Mouse (Mus musculus): ENCODE results near the gene Arl15.
A peak's percentile ranks its signal among the peaks of the same experiment; 100 is the strongest.

The Arl15 gene

DNA sequence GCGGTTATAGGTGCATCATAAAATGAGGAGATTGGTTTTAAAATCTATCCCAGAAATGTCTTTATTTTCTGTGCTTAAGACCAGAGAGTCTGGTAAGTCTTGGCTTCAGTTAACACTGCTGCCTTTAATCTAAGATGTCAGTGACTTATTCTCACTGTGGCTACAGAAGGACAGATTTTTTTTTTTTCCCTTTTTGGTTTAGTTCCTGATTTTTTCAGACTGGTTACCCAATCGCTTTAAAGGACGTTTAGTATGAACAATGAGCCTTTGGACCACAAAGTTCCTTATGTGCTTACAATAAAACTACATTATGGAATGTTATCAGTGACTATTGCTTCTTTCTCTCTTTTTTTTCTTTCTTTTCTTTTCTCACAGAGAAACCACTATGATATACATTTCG is 81.4 kb downstream of the Arl15 start:
- no peak for DNase-seq

DNA sequence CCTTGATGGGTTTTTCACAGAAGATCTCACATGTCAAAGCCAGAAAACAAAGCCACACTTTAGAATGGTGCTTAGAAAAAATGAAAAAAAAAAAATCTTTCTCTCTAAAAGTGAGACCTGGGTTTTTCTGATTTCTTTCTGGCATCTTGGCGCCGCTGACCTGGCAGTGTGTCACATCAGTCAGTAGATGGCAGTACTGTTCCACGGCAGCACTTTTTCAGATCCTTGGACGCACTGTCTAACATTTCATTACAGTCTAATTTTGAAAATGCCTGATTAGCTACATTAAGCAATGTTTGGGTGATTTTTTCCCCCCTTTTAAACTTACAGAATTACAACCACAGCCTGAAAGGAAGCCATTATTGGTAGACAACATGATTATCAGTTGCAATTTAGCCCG is 83.1 kb downstream of the Arl15 start:
- peak; percentile 61 for DNase-seq

DNA sequence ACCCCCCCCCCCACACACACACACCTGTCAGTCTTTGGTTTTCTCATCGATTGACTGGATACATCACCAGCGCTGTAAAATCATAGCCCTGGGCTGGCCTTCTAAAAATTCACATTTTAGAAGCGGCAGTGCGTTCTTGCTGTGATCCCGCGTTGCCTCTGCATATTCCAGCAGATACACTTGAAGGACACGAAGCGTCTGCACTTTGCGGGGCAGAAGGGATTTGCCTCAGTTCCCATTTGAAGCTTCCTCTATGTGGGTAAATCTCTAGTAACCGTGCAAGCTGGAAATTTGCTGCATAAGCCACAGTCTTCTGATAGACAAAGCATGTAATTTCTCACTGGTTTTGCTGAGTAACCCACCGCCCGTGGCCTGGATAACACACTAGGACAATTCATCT is 84.3 kb downstream of the Arl15 start:
- DNase-seq = no peak

DNA sequence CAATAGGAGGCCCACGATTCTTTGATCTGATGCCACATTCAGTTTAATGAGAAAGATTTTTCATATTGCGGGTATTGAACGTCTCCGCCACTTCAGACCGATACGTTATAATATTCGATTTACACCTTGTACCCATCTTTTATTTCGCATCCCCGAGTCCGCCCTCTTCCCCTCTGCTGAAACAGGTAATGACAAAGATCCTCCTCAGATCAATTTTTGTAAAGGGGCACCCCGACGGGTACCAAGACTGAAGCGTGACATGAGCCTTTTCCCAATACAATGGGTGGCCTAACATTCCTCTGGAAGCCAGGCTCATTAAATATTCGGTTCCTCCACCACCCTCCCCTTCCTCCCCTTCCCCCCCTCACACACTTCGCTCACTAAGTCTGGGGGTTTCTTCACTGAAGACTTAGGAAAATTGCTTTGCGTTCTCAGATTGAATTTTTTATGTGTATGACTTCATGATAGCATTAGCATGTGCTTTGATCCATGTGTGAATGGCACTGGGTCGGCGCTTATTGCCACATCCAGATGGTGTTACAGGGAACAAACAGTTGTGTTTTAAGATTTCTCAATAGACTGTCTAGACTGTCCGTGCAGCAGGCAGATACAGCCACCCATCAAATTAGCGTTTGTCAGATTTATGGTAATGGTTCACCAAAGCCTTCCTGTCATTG is 85.5 kb downstream of the Arl15 start:
- DNase-seq = no peak

DNA sequence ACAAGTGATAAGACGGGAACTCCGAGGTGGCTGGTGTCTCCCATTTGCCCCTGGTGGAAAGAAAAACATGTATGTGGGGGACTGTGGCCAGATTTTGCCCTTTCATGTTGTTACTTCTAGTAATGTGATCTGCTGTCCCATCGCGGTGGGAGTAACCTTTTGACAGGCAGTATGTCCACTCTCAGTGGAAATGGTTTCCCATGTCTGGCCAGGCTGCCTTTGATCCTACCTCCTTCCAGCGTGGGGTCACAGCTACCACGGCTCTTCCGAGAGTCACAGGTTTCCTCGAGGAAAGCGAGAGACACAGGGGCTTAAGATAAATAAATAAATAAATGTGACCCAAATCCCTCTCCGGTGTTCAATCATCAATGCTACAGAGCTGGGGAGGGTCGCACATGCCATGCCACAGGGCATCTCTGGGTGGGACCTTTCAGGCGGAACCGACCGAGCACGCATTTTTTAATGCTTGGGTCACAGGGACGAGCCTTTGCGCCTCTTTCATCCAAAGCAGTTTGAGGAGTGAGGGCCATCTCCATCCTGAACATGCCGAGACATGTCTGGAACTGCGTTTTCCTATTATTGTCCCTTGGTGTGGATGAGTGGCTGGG is 86.4 kb downstream of the Arl15 start:
- DNase-seq = no peak

DNA sequence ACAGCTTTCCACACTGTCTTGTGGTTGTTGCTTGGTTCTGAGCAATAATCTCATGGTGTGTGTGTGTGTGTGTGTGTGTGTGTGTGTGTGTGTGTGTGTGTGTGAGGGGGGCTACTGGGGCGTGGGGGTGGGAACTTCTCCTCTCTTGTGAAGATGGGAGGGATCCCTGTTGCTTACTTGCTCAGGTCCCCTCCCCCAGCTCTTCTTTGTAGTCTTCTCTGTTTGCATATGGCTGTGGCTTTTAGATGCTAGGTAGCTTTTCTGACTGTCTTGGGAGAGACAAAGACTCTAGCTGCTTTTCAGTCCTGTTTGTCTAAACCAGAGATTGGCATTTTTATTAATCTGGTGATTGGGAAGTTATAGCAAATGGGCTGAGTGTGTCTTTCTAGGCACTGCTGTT is 88.7 kb downstream of the Arl15 start:
- no peak for DNase-seq

DNA sequence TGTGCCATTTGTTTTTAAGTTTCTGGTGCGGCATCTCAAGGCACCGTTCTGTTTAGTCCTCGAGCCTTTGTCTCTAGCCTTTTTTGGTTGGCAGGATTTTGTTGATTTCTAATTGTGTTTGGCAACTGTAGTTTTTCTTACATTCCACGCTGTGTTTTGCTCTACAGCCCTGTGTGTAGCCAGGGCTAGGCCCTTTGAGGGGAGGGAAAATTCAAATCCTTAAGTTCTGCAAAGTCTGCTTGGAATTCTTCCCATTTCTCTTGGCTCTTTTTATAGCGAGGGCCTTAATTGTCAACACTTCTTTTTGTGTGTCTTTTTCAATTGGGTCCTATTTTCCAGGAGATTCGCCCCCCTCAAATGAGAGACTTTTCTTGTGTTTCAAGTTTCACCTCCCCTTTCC is 92.8 kb downstream of the Arl15 start:
- no peak for DNase-seq

DNA sequence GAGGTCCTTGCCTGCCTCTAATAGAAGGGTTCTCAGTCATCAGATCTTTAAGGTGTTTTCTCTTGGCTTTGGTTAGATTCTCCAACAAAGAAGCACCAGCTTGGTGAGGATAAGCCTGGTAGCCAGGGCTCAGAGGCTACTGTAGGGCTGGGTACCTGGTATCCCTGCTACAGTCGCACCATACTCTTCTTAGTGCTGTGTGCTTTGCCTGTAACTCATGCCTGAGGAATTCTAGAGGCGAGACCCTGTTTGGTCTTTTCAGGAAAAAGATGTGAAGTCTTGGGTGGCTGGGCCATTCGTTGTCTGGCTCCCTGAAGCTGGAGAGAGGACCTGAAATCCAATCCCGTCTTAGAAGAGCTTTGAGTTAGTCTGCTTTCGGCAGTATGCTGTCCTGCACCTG is 93.8 kb downstream of the Arl15 start:
- no peak for DNase-seq

DNA sequence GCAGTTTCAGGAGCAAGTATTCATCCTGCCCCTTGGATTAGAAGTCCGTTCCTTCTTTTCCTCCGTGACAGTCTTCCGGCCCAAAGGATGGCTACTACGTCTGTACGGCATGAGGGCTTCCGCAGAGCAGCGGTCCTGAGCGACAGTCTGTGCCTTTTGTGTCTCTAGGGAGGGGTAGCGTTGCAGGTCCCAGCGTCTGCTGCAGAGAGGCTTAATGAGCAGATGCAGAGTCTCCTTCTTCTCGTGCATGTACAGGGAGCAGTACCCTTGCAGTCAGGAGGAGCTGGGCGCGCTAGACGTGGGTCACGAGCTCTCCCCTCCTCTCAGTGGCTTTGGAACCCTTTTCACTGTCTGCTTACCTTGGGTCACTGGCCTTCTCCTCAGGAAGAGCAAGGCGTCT is 94.4 kb downstream of the Arl15 start:
- no peak for DNase-seq

DNA sequence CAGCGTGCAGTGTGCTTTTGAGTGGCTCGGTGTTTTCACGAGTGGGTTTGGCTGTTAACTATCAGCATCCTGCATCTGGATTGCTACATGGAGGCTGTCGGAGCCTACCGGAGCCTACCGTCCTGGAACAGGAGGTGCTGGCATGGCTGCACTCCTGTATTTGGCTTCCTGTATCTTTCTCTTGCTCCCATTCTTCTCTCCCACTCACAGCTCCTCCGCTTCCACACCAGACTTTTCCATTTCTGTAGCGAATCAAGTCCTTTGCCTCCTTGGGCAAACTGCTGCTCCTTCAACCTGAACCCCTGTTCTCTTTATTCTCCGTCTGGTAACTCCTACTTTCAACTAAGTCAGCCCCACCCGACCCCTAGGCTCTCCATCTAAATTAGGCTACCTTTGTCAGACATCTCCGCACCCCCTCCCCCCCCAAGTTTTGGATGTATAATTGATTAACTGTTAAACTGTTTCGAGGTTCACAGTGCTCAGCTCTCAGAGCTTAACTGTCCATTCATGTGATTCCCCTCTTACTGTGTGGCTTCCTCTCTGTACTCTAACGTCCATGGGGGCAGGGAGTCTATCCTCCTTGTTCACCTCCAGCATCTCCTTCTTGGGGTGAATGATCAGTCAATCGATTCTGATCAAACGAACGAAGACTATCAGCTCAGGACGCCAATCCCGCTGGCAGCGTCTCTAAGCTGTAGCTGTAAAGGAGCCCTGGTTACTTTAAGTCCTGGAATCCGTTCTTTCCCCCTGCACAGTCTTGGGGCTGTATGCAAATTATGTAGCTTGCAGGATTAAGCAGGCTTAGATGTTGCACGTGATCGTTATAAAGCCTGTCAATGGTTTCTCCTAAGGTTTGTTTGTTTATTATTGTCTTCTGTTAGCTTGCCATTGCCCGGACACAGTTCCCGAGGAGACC is 95.1 kb downstream of the Arl15 start:
- no peak for DNase-seq

DNA sequence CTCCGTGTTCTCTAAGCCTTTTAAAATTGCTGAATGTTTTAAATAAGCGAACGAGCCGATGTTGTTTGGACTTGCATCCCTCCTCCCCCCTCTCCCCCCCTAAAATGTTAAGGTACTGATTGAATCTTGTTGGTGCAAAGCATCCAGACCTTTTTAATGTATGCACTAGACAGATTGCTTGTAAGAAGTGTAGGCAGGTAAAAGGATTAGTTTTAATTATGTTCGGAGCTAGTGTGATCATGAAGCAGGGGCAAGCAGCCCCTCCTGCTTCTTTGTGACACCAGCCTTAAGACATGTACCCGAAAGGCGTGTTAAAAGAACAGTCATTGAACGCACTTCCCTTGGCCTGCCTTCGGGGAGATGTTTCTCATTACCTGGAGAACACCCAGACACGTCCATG is 102.4 kb downstream of the Arl15 start:
- no peak for DNase-seq

DNA sequence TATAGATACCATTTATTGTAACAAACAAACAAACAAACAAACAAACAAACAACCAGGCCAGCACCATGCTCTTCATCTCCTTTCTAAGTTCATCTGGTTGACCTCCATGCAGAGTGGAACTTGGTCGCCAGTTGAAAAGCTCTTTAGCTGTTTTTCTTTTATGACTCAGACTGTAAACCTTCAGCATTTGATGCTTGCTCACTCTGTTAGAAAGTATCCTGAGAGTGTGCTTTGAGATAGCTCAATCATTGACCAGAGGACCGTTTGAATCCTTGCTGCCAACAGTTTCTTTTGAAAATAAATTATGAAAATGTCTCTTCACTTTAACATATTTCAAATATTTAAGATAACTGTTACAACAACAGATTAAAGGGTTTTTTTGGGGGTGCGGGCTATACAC is 103.2 kb downstream of the Arl15 start:
- DNase-seq = no peak

DNA sequence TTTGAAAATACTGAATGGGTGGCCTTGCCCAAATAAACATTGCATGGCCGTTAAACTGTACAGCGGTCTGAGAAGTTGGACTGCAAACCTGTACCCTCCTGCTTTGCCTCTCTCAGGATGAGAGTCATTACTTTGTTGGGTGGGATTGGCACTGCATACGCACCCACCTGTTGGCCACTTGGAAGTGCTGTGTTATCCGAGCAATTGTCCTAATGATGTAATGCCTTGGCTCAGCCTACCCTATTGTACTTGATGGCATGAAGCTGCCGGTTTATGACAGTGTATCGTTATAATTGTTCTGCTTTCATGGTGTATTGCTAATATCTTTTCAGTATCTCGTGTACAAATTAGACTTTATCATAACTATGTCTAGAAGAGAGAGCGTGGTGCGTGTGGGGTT is 103.6 kb downstream of the Arl15 start:
- DNase-seq = no peak

DNA sequence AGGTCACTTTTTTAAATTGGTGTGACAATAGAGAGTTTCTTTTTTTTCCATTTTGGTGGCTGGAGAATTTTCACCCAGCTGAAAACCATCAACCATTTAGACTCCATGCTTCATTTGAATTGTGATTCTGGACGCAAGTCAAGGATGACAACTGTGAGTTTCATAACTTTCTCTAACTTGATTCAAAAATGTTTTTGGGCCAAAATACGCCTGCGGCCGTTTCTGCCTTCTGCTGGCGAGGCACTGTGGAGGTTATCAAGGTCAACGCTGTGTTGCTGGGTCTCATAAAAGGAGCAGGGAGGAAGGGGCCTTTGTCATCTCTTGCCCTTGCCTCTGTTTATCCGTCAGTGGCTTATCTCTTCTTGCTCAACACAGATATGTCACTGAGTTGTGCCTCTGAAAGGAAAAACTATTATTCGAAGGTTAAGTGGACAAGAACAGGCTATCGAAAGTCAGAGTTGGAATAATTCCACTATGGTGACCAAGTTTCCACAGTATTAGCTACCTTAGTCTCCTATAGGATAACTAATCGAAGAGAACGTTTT is 106.8 kb downstream of the Arl15 start:
- peak; percentile 26 for DNase-seq

DNA sequence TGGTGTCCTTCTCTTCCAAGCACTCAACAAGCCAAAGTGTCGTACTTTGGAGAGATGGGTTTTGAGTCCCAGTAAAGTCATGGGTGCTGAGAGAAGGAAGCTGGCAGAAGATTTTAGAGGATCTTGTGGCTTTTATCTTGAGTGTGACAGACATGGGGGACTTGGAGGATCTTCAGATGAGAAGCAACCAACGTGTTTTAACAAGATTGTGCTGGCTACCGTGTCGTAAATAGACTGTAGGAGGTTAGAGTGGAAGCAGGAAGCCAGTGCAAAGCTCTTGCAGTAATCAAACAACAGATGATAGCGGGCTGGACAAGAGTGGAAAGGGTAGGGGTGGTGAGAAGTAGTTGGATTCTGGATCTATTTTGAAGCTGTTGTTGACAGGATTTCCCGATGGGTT is 109.0 kb downstream of the Arl15 start:
- no peak for DNase-seq

DNA sequence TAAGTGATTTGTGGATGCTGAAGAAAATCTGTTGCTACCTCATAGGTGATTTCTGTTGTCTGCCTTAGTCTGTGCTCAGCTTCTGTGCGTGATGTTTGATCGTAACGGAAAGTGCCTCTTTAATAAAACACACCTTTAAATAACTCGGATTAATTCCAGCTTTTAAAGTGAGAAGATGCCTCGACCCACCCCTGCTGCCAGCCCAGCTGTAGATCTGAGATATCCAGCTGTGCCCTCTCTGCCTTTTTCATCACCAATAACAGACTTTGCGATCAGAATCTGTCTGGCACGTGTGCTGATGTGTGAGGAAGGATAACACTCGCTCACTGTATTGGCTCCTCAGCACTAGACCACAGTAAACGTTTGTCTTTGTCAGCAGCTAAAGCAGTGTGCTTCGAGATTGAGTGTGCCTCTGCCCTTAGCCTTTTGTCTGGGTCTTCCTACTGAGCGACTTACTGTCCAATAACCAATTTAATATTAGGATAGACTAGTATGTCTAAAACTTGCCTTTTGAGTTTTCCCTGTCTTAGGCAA is 117.7 kb downstream of the Arl15 start:
- DNase-seq = no peak

DNA sequence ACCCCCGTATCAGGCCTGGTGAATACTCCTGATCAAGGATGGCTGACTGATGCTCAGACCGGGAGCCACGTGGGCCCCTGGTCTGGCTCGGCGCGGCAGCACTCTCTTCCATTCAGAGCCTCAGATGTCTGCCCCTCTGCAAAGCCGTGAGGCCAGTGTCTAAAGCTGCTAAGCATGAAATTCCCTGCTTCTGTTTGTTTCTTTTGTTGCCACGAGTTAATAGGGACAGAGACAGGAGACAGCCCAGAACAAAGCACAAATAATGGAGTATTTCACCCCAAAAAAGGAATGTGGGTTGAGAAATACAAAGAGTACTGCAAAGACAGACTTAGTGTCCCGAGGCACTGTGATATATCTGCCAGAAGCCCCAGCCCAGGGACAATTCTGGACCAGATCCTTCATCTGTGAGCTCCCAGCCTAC is 120.3 kb downstream of the Arl15 start:
- DNase-seq = no peak

DNA sequence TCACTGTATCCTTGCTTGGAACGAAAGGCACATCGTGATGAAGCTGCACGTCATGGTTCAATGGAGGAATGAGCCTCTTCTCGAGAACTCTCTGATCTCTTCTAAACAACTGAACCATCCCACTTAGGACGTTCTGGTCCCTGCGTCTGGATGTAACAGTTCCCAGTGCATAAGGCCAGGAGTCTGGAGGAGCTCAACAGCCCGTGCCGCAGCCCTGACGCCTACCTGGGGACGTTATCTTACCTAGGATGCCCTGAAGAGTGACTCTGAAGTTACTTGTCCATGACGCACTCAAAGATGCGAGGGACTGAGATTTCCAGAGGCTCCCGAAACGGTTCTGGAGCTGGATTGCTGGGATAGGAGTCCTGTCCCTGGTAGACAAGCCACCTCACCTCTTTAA is 121.4 kb downstream of the Arl15 start:
- DNase-seq = no peak

DNA sequence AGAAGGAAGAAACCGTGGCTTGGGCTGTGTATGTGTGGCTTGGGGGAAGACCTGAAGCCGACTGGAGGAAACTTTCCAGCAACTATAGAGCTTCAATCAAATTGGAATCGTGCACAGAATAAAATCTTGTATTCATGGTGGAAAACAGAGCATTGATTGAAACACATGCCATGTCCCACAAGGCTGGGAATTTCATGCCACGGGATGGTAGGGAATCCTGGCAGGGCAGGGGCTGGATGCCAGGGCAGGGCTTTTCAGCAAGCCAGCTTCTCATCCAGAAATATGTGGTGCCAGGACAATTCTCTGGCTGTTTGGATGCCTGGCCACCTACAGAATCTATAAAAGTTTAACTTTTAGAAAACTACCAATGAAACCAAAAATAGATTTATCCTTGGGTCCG is 122.5 kb downstream of the Arl15 start:
- no peak for DNase-seq

DNA sequence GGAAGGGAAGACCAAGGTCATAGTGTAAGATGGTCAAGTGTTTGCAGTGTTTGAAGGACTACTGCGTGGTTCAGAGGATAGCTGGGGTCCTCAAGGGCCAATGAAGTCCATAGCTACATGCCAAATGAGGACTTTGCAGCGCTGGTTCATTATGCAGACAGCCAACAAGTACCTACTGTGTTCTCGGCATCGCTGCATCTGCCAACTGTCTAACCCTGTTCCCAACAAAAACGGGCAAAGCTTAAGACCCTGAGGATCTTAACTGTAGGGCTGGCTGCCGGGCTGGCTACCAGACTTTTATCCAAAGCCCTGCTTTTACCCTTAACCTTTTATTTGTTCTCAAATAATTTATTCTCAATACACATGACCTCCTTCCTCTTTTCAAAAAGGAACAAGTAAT is 123.1 kb downstream of the Arl15 start:
- no peak for DNase-seq

DNA sequence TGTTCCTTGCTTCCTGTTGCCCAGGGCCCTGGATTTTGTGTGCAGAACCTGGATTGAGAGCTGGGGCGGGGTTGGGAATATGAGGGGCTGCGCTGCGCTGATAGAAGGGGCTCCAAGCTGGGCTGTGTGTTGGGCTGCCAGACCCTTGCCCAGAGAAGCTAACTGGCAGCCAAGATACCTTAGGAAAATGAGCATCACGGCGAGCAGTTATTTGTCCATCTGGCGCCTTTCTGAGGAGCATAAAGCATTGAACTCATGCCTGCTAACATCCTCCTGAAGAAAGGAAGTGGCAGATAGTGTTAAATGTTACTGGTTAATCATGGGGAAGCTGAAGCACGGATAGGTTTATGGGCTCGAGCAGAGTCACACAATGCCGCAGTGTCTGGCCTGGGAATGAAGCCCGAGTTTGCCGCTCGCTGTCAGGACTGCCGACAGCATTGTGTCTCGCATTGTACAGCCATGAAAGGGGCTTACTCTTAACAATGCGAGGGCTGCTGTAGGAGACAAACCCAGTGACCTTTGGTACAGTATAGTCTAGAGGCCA is 123.6 kb downstream of the Arl15 start:
- no peak for DNase-seq

DNA sequence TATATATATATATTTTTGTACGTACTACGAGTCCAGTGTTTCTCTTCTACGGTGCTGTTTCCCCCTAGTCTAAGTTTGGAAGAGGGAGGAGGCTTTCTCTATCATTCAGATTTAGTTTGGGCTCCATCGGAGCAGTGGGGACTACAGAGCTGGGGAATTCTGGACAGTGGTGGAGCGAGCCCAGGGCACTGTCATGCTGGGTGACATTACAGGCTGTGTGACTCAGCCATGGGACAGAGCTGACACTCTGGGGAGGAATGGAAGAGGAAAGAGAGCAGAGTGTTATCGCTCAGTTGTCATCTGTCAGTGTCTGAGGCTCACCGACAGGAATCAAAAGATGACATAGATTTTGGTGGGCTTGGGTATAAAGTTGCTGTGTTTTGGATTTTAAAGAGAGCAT is 124.4 kb downstream of the Arl15 start:
- no peak for DNase-seq

DNA sequence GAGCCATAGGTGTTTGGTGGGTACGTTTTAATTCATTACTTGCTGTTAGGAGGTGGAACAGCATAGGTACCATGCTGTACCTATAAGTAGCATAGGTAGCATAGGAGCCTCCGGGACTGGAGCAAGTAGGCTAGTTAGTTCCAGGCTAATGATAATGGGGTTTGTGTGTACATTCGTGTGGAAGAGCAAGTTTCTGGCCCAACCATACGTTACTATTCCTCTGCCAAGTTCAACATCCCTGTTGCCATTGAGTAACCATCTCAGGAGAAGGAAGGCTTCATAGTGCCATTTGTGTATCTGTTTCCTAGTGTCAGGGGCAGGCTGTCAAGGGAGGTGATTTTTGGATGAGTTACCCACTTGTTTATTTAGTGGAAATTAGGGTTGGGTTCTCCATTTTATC is 141.4 kb downstream of the Arl15 start:
- no peak for DNase-seq

Measured in kidney, adult 18-20 months (tissue).